9 mouse cellular contexts compared by ENCODE assay signal in the genomic region with DNA sequence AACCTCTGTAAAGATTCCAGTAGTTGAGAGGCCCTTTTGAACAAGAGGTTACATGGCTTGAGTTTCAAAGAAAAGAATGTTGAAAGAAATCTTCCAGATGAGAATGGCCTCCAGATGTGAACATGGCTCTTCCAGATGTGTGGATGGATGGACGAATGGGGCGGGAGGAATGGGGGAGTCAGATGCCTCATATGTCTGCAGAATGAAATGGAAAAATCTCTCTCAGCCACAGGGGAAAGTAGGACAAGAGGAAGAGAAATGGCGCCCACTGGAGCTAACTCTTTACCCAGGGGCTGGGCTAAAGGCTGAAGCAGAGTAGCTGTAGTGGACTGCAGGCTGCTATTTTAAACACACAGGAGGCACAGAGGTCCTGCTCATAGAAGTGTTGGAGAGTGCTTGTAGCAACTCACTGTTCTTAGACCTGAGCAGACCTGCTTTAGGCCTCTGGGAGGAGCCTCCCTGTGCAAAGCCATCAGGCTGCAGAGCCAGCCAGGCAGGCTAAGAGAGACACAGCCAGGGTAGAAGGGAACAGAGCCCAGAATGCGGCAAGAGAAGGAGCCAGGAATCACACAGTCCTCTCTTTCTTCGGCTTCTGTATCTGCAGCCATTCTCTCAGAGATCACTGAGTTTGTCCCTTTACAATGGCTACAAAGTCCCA. TPM values are rescaled to one million over a fixed set of nuclear protein-coding genes. Genes with fewer than 3 reads are reported as not detected.
DNase-seq lines count a peak whose midpoint lies in the region; ATAC-seq and TF ChIP-seq lines count a peak whose summit lies in the region.
"Had no signal": no experiment of that assay in that cellular context is flagged by ENCODE, and none has a peak within 500 bp of the region (broad histone marks: within the 10 kb centered on the region; RNA-seq: fewer than 3 reads in every experiment).

No protein-coding gene starts in this region.

- peak; percentile 59 for DNase-seq in embryo, embryonic 10.5 days (ENCODE audit: low spot score)
- DNase-seq in kidney, postnatal 36 days, result peak; percentile 16 to 23
- DNase-seq in spleen, postnatal 36 days (ENCODE audit: low spot score in 2 of 2), result no peak
- no peak for DNase-seq in left cerebral cortex, adult 11 months (ENCODE audit: low spot score)
- no peak for DNase-seq in layer of hippocampus, postnatal 10 days (ENCODE audit: low spot score in 2 of 2)
- DNase-seq in cerebellum, adult 11-12 months, result no peak

- no peak overlapping the region for H3K4me2 ChIP-seq in heart, embryonic 12.5 days

- TF ChIP-seq CTCF in E14TG2a.4 (conservative IDR thresholded peaks at IDR 0.05; ENCODE audit: low read length), result no peak

- H3K4me1 ChIP-seq in E14TG2a.4 (replicated peaks; ENCODE audit: low read depth, low read length), result peaks cover 29% of the 10 kb centered on the region
- H3K4me1 ChIP-seq in heart, embryonic 12.5 days (replicated peaks), result peaks cover 24% of the 10 kb centered on the region
- H3K4me1 ChIP-seq: megakaryocyte, embryonic 14.5 days had no signal

- no peaks in the 10 kb centered on the region for H3K36me3 ChIP-seq in E14TG2a.4 (ENCODE audit: insufficient read depth, low read length)
- H3K36me3 ChIP-seq in heart, embryonic 12.5 days, result no peaks in the 10 kb centered on the region

- no peaks in the 10 kb centered on the region for H3K9me3 ChIP-seq in E14TG2a.4 (ENCODE audit: low read length)
- H3K9me3 ChIP-seq in heart, embryonic 12.5 days (replicated peaks), result no peaks in the 10 kb centered on the region
- H3K9me3 ChIP-seq: megakaryocyte, embryonic 14.5 days had no signal

- peaks cover 26% of the 10 kb centered on the region; the same call in 1 of the 2 replicates for H3K27me3 ChIP-seq in E14TG2a.4 (ENCODE audit: insufficient read depth, low read length)
- no peaks in the 10 kb centered on the region for H3K27me3 ChIP-seq in heart, embryonic 12.5 days (replicated peaks)

- 0 out of 2 replicates have a peak overlapping the region, but pooled peaks have one; percentile 13 for H3K4me3 ChIP-seq in E14TG2a.4 (replicated peaks; ENCODE audit: low read length)
- no peak overlapping the region for H3K4me3 ChIP-seq in heart, embryonic 12.5 days
- H3K4me3 ChIP-seq: megakaryocyte, embryonic 14.5 days had no signal

- H3K9ac ChIP-seq in heart, embryonic 12.5 days, result no peak overlapping the region

- ATAC-seq in heart, embryonic 12.5 days (ENCODE audit: insufficient number of reproducible peaks, low FRiP score), result peak; percentile 64

- H3K27ac ChIP-seq in heart, embryonic 12.5 days (ENCODE audit: poor library complexity, severe bottlenecking), result no peak overlapping the region

- WGBS in heart, embryonic 12.5 days, result 59% methylated on average over 5 of the region's 5 CpGs

RNA-seq across cellular contexts. Expression of a gene that starts 23.9 kb away (rescaled TPM):
- polyA plus RNA-seq in heart, embryonic 12.5 days (2016; fragmentation: Nextera tagmentation; extraction: Ambion mirVana), result not detected in 2 replicates
- under 1 TPM in 1 of 2 experiments, not detected in 1; 0.37 TPM for total RNA-seq in layer of hippocampus, postnatal 10 days (2021)

RNA-seq across cellular contexts. Expression of a gene that starts 28.2 kb away (rescaled TPM):
- polyA plus RNA-seq in heart, embryonic 12.5 days (2016; fragmentation: Nextera tagmentation; extraction: Ambion mirVana), result 28.0 and 30.2 TPM in 2 replicates
- 1 to 10 TPM; 5.4 to 5.5 TPM for total RNA-seq in layer of hippocampus, postnatal 10 days (2021)

Comparison
In these comparisons a context has a peak if more than half of its experiments do, and no peak if none do; other contexts are left out.
1. DNase-seq: peak in embryo, embryonic 10.5 days (single experiment) and kidney, postnatal 36 days (2 of 2); none in spleen, postnatal 36 days (0 of 2), left cerebral cortex, adult 11 months (single experiment), layer of hippocampus, postnatal 10 days (0 of 2) and cerebellum, adult 11-12 months (single experiment).